ENCODE assay signal across 7 mouse cellular contexts in genomic region chrX:151521786-151522522, GRCm38 (mm10). TPM values are rescaled to one million over a fixed set of nuclear protein-coding genes. Genes with fewer than 3 reads are reported as not detected.
DNase-seq lines count a peak whose midpoint lies in the region; ATAC-seq and TF ChIP-seq lines count a peak whose summit lies in the region.

No protein-coding gene starts in this region.

- H3K9me3 ChIP-seq in E14TG2a.4 (ENCODE audit: low read length) = no peaks in the 10 kb centered on the region
- H3K9me3 ChIP-seq in heart, embryonic 12.5 days (replicated peaks) = no peaks in the 10 kb centered on the region; the same call in 1 of the 2 replicates
- no peaks in the 10 kb centered on the region for H3K9me3 ChIP-seq in kidney, postnatal 0 days (replicated peaks; ENCODE audit: low read length)

- H3K9ac ChIP-seq in heart, embryonic 12.5 days = peak overlapping the region; percentile 80
- H3K9ac ChIP-seq in kidney, postnatal 0 days (ENCODE audit: low read depth, low read length) = peak overlapping the region; percentile 71

- H3K27me3 ChIP-seq in E14TG2a.4 (ENCODE audit: insufficient read depth, low read length) = no peaks in the 10 kb centered on the region
- H3K27me3 ChIP-seq in heart, embryonic 12.5 days (replicated peaks) = 0 out of 2 replicates have a peak, but pooled peaks cover 5% of the 10 kb centered on the region
- no peaks in the 10 kb centered on the region for H3K27me3 ChIP-seq in kidney, postnatal 0 days (ENCODE audit: insufficient read depth, low read length)

- ATAC-seq in heart, embryonic 12.5 days (ENCODE audit: insufficient number of reproducible peaks, low FRiP score) = no peak
- ATAC-seq in kidney, postnatal 0 days (replicated peaks; ENCODE audit: low FRiP score, low read depth) = no peak

- peaks cover 5% of the 10 kb centered on the region; the same call in 1 of the 2 replicates for H3K36me3 ChIP-seq in E14TG2a.4 (ENCODE audit: insufficient read depth, low read length)
- H3K36me3 ChIP-seq in heart, embryonic 12.5 days = no peaks in the 10 kb centered on the region
- no peaks in the 10 kb centered on the region for H3K36me3 ChIP-seq in kidney, postnatal 0 days (ENCODE audit: insufficient read depth, low read length)

- peak overlapping the region; percentile 82 for H3K4me3 ChIP-seq in E14TG2a.4 (replicated peaks; ENCODE audit: low read length)
- peak overlapping the region; percentile 66 for H3K4me3 ChIP-seq in heart, embryonic 12.5 days
- peak overlapping the region; percentile 51 for H3K4me3 ChIP-seq in kidney, postnatal 0 days (replicated peaks; ENCODE audit: low read depth, low read length)

- no peak for TF ChIP-seq CTCF in E14TG2a.4 (conservative IDR thresholded peaks at IDR 0.05; ENCODE audit: low read length)
- no peak for TF ChIP-seq CTCF in kidney, postnatal 0 days (IDR thresholded peaks at IDR 0.05; ENCODE audit: low read depth)

- 15% methylated on average over 25 of the region's 25 CpGs for WGBS in heart, embryonic 12.5 days
- 29% methylated on average over 25 of the region's 25 CpGs for WGBS in kidney, postnatal 0 days

- peak overlapping the region; percentile 81 for H3K4me2 ChIP-seq in heart, embryonic 12.5 days
- H3K4me2 ChIP-seq in kidney, postnatal 0 days (ENCODE audit: low read length) = peak overlapping the region; percentile 59

- peak; percentile 68 for DNase-seq in NIH3T3 (ENCODE audit: low read depth)
- DNase-seq in embryo, embryonic 10 days (ENCODE audit: low spot score) = peak; percentile 9
- peak; percentile 29 for DNase-seq in kidney, postnatal 0 days (ENCODE audit: low spot score)
- peak; percentile 52 for DNase-seq in lung, postnatal 10 days
- peak; percentile 25 to 27 for DNase-seq in right cerebral cortex, postnatal 10 days (ENCODE audit: low spot score in 2 of 2)

- peak overlapping the region; percentile 99 for H3K27ac ChIP-seq in heart, embryonic 12.5 days (ENCODE audit: poor library complexity, severe bottlenecking)
- H3K27ac ChIP-seq in kidney, postnatal 0 days = peak overlapping the region; percentile 98; the same call in 1 of the 2 replicates

- 0 out of 2 replicates have a peak, but pooled peaks cover 10% of the 10 kb centered on the region for H3K4me1 ChIP-seq in E14TG2a.4 (replicated peaks; ENCODE audit: low read depth, low read length)
- no peaks in the 10 kb centered on the region for H3K4me1 ChIP-seq in heart, embryonic 12.5 days (replicated peaks)
- H3K4me1 ChIP-seq in kidney, postnatal 0 days (replicated peaks; ENCODE audit: insufficient read depth, low read length) = no peaks in the 10 kb centered on the region

RNA-seq across cellular contexts. Expression of gene Phf8, which starts 1.5 kb away (rescaled TPM):
- polyA plus RNA-seq in heart, embryonic 12.5 days (2016; fragmentation: Nextera tagmentation; extraction: Ambion mirVana) = 17.0 and 19.0 TPM in 2 replicates
- 10.0 and 10.3 TPM in 2 replicates for polyA plus RNA-seq in kidney, postnatal 0 days (2015; fragmentation: Nextera tagmentation; extraction: Ambion mirVana)

Comparison
In these comparisons a context has a peak if more than half of its experiments do, and no peak if none do; other contexts are left out.
1. DNase-seq: peak in every context shown above with its lines; median percentile 68 in NIH3T3; 52 in lung, postnatal 10 days; 29 in kidney, postnatal 0 days; 26 in right cerebral cortex, postnatal 10 days; 9 in embryo, embryonic 10 days.